Comparison of ENCODE assay signal across 8 mouse cellular contexts in genomic region chr13:60479862-60480730, GRCm38 (mm10).
DNase-seq lines count a peak whose midpoint lies in the region; ATAC-seq and TF ChIP-seq lines count a peak whose summit lies in the region.

No protein-coding gene starts in this region.

- H3K27ac ChIP-seq in hindbrain, postnatal 0 days: no peak overlapping the region
- peak overlapping the region; percentile 64 for H3K27ac ChIP-seq in liver, embryonic 13.5 days
- H3K27ac ChIP-seq in left cerebral cortex, adult 2 months: no peak overlapping the region

- peak; percentile 63 for DNase-seq in embryo, embryonic 10.5 days (ENCODE audit: low spot score)
- no peak for DNase-seq in hindbrain, postnatal 0 days (ENCODE audit: low spot score)
- no peak for DNase-seq in liver, embryonic 13.5 days
- no peak for DNase-seq in frontal cortex, adult 2 months (ENCODE audit: extremely low spot score in 1 of 2, low spot score in 1 of 2)
- DNase-seq in spleen, postnatal 4 days (ENCODE audit: low spot score in 2 of 2): no peak
- no peak for DNase-seq in left cerebral cortex, adult 2 months (ENCODE audit: extremely low spot score in 1 of 2, low spot score in 2 of 2)
- no peak for DNase-seq in adrenal gland, adult 2 months

- no peaks in the 10 kb centered on the region for H3K36me3 ChIP-seq in hindbrain, postnatal 0 days (ENCODE audit: insufficient read depth, low read length)
- H3K36me3 ChIP-seq in liver, embryonic 13.5 days: no peaks in the 10 kb centered on the region

- no peaks in the 10 kb centered on the region; the same call in 1 of the 2 replicates for H3K27me3 ChIP-seq in hindbrain, postnatal 0 days (ENCODE audit: insufficient read depth, low read length)
- H3K27me3 ChIP-seq in liver, embryonic 13.5 days: peaks cover 6% of the 10 kb centered on the region; the same call in 1 of the 2 replicates

- no peak overlapping the region for H3K4me3 ChIP-seq in hindbrain, postnatal 0 days (ENCODE audit: low read length)
- H3K4me3 ChIP-seq in liver, embryonic 13.5 days (replicated peaks): peak overlapping the region; percentile 31
- no peak overlapping the region for H3K4me3 ChIP-seq in left cerebral cortex, adult 2 months

- WGBS in hindbrain, postnatal 0 days: 11% methylated on average over 13 of the region's 13 CpGs
- 7% methylated on average over 13 of the region's 13 CpGs for WGBS in liver, embryonic 13.5 days (ENCODE audit: insufficient replicate concordance)

- peak; percentile 29 for ATAC-seq in CD4-positive, CD25-positive, alpha-beta regulatory T cell, adult 4 months
- peak; percentile 16; the same call in 1 of the 2 replicates for ATAC-seq in hindbrain, postnatal 0 days
- peak; percentile 70 for ATAC-seq in liver, embryonic 13.5 days (ENCODE audit: low read depth)

- H3K4me1 ChIP-seq in hindbrain, postnatal 0 days (ENCODE audit: insufficient read depth, low read length): peaks cover 4% of the 10 kb centered on the region; the same call in 1 of the 2 replicates
- peaks cover 21% of the 10 kb centered on the region for H3K4me1 ChIP-seq in liver, embryonic 13.5 days (replicated peaks)

- peak overlapping the region; percentile 70 for H3K4me2 ChIP-seq in hindbrain, postnatal 0 days (ENCODE audit: low read depth, low read length)
- H3K4me2 ChIP-seq in liver, embryonic 13.5 days: peak overlapping the region; percentile 56

- no peak for TF ChIP-seq CTCF in hindbrain, postnatal 0 days (IDR thresholded peaks at IDR 0.05; ENCODE audit: low read depth)
- TF ChIP-seq CTCF in left cerebral cortex, adult 2 months (IDR thresholded peaks at IDR 0.05): no peak

- H3K9me3 ChIP-seq in hindbrain, postnatal 0 days (ENCODE audit: low read length): 0 out of 2 replicates have a peak, but pooled peaks cover 2% of the 10 kb centered on the region
- no peaks in the 10 kb centered on the region for H3K9me3 ChIP-seq in liver, embryonic 13.5 days (replicated peaks)

- no peak overlapping the region for H3K9ac ChIP-seq in hindbrain, postnatal 0 days (replicated peaks; ENCODE audit: low read length)
- no peak overlapping the region for H3K9ac ChIP-seq in liver, embryonic 13.5 days

- intact Hi-C loops in left cerebral cortex, adult 2 months (cut with DNase I): loop anchor here (1.0 to 5.0 kb wide), 4 partner anchors 121 to 264 kb away; partner anchors contain the start of gene Dapk1

Comparison
In these comparisons a context has a peak if more than half of its experiments do, and no peak if none do; other contexts are left out.
1. ATAC-seq: peak in every context shown above with its lines; median percentile 70 in liver, embryonic 13.5 days; 29 in CD4-positive, CD25-positive, alpha-beta regulatory T cell, adult 4 months; 16 in hindbrain, postnatal 0 days.